Mouse (Mus musculus) T-helper 17 cell (primary cell): ENCODE data around the gene Glis1.

Experiments used
- in situ Hi-C, 2 experiments: fragments of 300-600 bp; cut with MboI, MseI; formaldehyde crosslinking; loops; 1 replicate in 1 of 2; 2 replicates in 1 of 2; pipeline ENCODE4 v1.15.1; 2025; ENCODE audit warnings: high pct_unique_total_duplicates in 2 of 2

Glis1 gene

GRCm38 (mm10) chr4:107621366-107621765, 187.0 kb downstream of the Glis1 start:
- in situ Hi-C loops, result no loop called here

GRCm38 (mm10) chr4:107622296-107622695, 187.9 kb downstream of the Glis1 start:
- in situ Hi-C loops, result no loop called here

- in situ Hi-C loops, result no loop called here
These were observed 189.5 kb downstream of the Glis1 start for GRCm38 (mm10) chr4:107623916-107624315.

GRCm38 (mm10) chr4:107624951-107625350, 190.6 kb downstream of the Glis1 start:
- in situ Hi-C loops, result no loop called here

GRCm38 (mm10) chr4:107628226-107628625, 193.8 kb downstream of the Glis1 start:
- in situ Hi-C loops, result no loop called here

GRCm38 (mm10) chr4:107628921-107629411, 194.6 kb downstream of the Glis1 start:
- in situ Hi-C loops, result no loop called here

- in situ Hi-C loops, result loop anchor here in 1 of 2 experiments (10.0 kb wide), 1 partner anchor 760 kb away; no protein-coding TSS in a partner anchor
These were observed 200.2 kb downstream of the Glis1 start for GRCm38 (mm10) chr4:107634631-107635030.

GRCm38 (mm10) chr4:107636099-107636498, 201.7 kb downstream of the Glis1 start:
- in situ Hi-C loops, result loop anchor here in 1 of 2 experiments (10.0 kb wide), 1 partner anchor 759 kb away; no protein-coding TSS in a partner anchor

- in situ Hi-C loops, result loop anchor here in 1 of 2 experiments (10.0 kb wide), 1 partner anchor 757 kb away; no protein-coding TSS in a partner anchor
These were observed 203.3 kb downstream of the Glis1 start for GRCm38 (mm10) chr4:107637670-107638069.

- in situ Hi-C loops, result loop anchor here in 1 of 2 experiments (10.0 kb wide), 1 partner anchor 756 kb away; no protein-coding TSS in a partner anchor
These were observed 203.9 kb downstream of the Glis1 start for GRCm38 (mm10) chr4:107638303-107638702.

GRCm38 (mm10) chr4:107641624-107642023, 207.2 kb downstream of the Glis1 start:
- in situ Hi-C loops, result no loop called here

GRCm38 (mm10) chr4:107648959-107649485, 214.6 kb downstream of the Glis1 start:
- in situ Hi-C loops, result no loop called here

- in situ Hi-C loops, result loop anchor here (5.0 to 10.0 kb wide), 3 partner anchors 49 to 436 kb away; no protein-coding TSS in a partner anchor
These were observed 216.7 kb downstream of the Glis1 start for GRCm38 (mm10) chr4:107651021-107651496.

- in situ Hi-C loops, result loop anchor here (5.0 to 10.0 kb wide), 3 partner anchors 50 to 438 kb away; no protein-coding TSS in a partner anchor
These were observed 218.3 kb downstream of the Glis1 start for GRCm38 (mm10) chr4:107652598-107653279.

- in situ Hi-C loops, result loop anchor here (5.0 to 10.0 kb wide), 3 partner anchors 51 to 438 kb away; no protein-coding TSS in a partner anchor
These were observed 218.9 kb downstream of the Glis1 start for GRCm38 (mm10) chr4:107653280-107653643.

GRCm38 (mm10) chr4:107660649-107661048, 226.3 kb downstream of the Glis1 start:
- in situ Hi-C loops, result no loop called here

GRCm38 (mm10) chr4:107668514-107668913, 234.1 kb downstream of the Glis1 start:
- in situ Hi-C loops, result no loop called here

- in situ Hi-C loops, result no loop called here
These were observed 236.3 kb downstream of the Glis1 start for GRCm38 (mm10) chr4:107670731-107671130.

GRCm38 (mm10) chr4:107673638-107674321, 239.4 kb downstream of the Glis1 start:
- in situ Hi-C loops, result no loop called here

GRCm38 (mm10) chr4:107674322-107674644, 239.9 kb downstream of the Glis1 start:
- in situ Hi-C loops, result no loop called here

GRCm38 (mm10) chr4:107675645-107676044, 241.3 kb downstream of the Glis1 start:
- in situ Hi-C loops, result no loop called here
